Mouse (Mus musculus): ENCODE data around the gene Tmem240. TPM values are rescaled to one million over a fixed set of nuclear protein-coding genes. Genes with fewer than 3 reads are reported as not detected.

The Tmem240 gene
- polyA plus RNA-seq, 1 experiment: not detected

- no peak for TF ChIP-seq POLR2A (IDR thresholded peaks at IDR 0.05; ENCODE audit: insufficient read depth, low read depth, low read length)
- TF ChIP-seq CTCF (IDR thresholded peaks at IDR 0.05; ENCODE audit: insufficient read depth, low read depth, low read length): no peak
- H3K27ac ChIP-seq (ENCODE audit: insufficient read depth, low read depth, low read length): no peak overlapping the region
These were observed 26.9 kb downstream of the Tmem240 start for GRCm38 (mm10) chr4:155761356-155762099.

GRCm38 (mm10) chr4:155762357-155762756, 27.8 kb downstream of the Tmem240 start:
- TF ChIP-seq POLR2A (IDR thresholded peaks at IDR 0.05; ENCODE audit: insufficient read depth, low read depth, low read length): no peak
- 81% methylated on average over 3 of the region's 3 CpGs for WGBS

More at GRCm38 (mm10) chr4:155761356-155762099, 26.9 kb downstream of the Tmem240 start:
- Histone ChIP-seq H3K4me3 (ENCODE audit: insufficient read depth, low read depth, low read length) (peak overlapping the region; percentile 61), H3K4me1 (ENCODE audit: control insufficient read depth, insufficient read depth, low read length) (peaks cover 11% of the 10 kb centered on the region)
- WGBS: under 1% methylated on average over 28 of the region's 28 CpGs

GRCm38 (mm10) chr4:155769496-155769879, 34.9 kb downstream of the Tmem240 start:
- WGBS: 58% methylated on average over 5 of the region's 5 CpGs
- H3K4me3 ChIP-seq (ENCODE audit: insufficient read depth, low read depth, low read length): peak overlapping the region; percentile 61
- H3K4me1 ChIP-seq (ENCODE audit: control insufficient read depth, insufficient read depth, low read length): peaks cover 17% of the 10 kb centered on the region
- no peak for TF ChIP-seq POLR2A (IDR thresholded peaks at IDR 0.05; ENCODE audit: insufficient read depth, low read depth, low read length)
- no peak for TF ChIP-seq CTCF (IDR thresholded peaks at IDR 0.05; ENCODE audit: insufficient read depth, low read depth, low read length)
- 0 out of 2 replicates have a peak overlapping the region, but pooled peaks have one; percentile 64 for H3K27ac ChIP-seq (ENCODE audit: insufficient read depth, low read depth, low read length)

More at GRCm38 (mm10) chr4:155762357-155762756, 27.8 kb downstream of the Tmem240 start:
- Histone ChIP-seq H3K4me3 (ENCODE audit: insufficient read depth, low read depth, low read length) (no peak overlapping the region), H3K27ac (ENCODE audit: insufficient read depth, low read depth, low read length) (no peak overlapping the region), H3K4me1 (ENCODE audit: control insufficient read depth, insufficient read depth, low read length) (peaks cover 10% of the 10 kb centered on the region)

GRCm38 (mm10) chr4:155769880-155770512, 35.4 kb downstream of the Tmem240 start:
- under 1% methylated on average over 39 of the region's 39 CpGs for WGBS

GRCm38 (mm10) chr4:155770626-155771025, 36.0 kb downstream of the Tmem240 start:
- H3K4me1 ChIP-seq (ENCODE audit: control insufficient read depth, insufficient read depth, low read length): peaks cover 28% of the 10 kb centered on the region
- TF ChIP-seq CTCF (IDR thresholded peaks at IDR 0.05; ENCODE audit: insufficient read depth, low read depth, low read length) (no peak), POLR2A (IDR thresholded peaks at IDR 0.05; ENCODE audit: insufficient read depth, low read depth, low read length) (no peak)
- H3K4me3 ChIP-seq (ENCODE audit: insufficient read depth, low read depth, low read length): peak overlapping the region; percentile 61
- no peak overlapping the region for H3K27ac ChIP-seq (ENCODE audit: insufficient read depth, low read depth, low read length)
- 40% methylated on average over 24 of the region's 24 CpGs for WGBS

More at GRCm38 (mm10) chr4:155769880-155770512, 35.4 kb downstream of the Tmem240 start:
- TF ChIP-seq POLR2A (IDR thresholded peaks at IDR 0.05; ENCODE audit: insufficient read depth, low read depth, low read length): 0 out of 2 replicates have a peak, but pooled peaks have one; percentile 33
- TF ChIP-seq CTCF (IDR thresholded peaks at IDR 0.05; ENCODE audit: insufficient read depth, low read depth, low read length): peak; percentile 98
- H3K4me1 ChIP-seq (ENCODE audit: control insufficient read depth, insufficient read depth, low read length): peaks cover 22% of the 10 kb centered on the region
- peak overlapping the region; percentile 61 for H3K4me3 ChIP-seq (ENCODE audit: insufficient read depth, low read depth, low read length)
- peak overlapping the region; percentile 64 for H3K27ac ChIP-seq (ENCODE audit: insufficient read depth, low read depth, low read length)

- Histone ChIP-seq H3K27ac (ENCODE audit: insufficient read depth, low read depth, low read length) (no peak overlapping the region), H3K4me1 (ENCODE audit: control insufficient read depth, insufficient read depth, low read length) (peaks cover 36% of the 10 kb centered on the region), H3K4me3 (ENCODE audit: insufficient read depth, low read depth, low read length) (no peak overlapping the region)
- no peak for TF ChIP-seq POLR2A (IDR thresholded peaks at IDR 0.05; ENCODE audit: insufficient read depth, low read depth, low read length)
- no peak for TF ChIP-seq CTCF (IDR thresholded peaks at IDR 0.05; ENCODE audit: insufficient read depth, low read depth, low read length)
- 90% methylated on average over 2 of the region's 2 CpGs for WGBS
These were observed 37.1 kb downstream of the Tmem240 start for GRCm38 (mm10) chr4:155771706-155772105.

- H3K27ac ChIP-seq (ENCODE audit: insufficient read depth, low read depth, low read length): no peak overlapping the region
- no peak for TF ChIP-seq POLR2A (IDR thresholded peaks at IDR 0.05; ENCODE audit: insufficient read depth, low read depth, low read length)
- TF ChIP-seq CTCF (IDR thresholded peaks at IDR 0.05; ENCODE audit: insufficient read depth, low read depth, low read length): no peak
- 90% methylated on average over 13 of the region's 13 CpGs for WGBS
- H3K4me3 ChIP-seq (ENCODE audit: insufficient read depth, low read depth, low read length): no peak overlapping the region
- H3K4me1 ChIP-seq (ENCODE audit: control insufficient read depth, insufficient read depth, low read length): peaks cover 41% of the 10 kb centered on the region
These were observed 38.2 kb downstream of the Tmem240 start for GRCm38 (mm10) chr4:155772786-155773185.

- Histone ChIP-seq H3K4me1 (ENCODE audit: control insufficient read depth, insufficient read depth, low read length) (peaks cover 41% of the 10 kb centered on the region), H3K27ac (ENCODE audit: insufficient read depth, low read depth, low read length) (no peak overlapping the region), H3K4me3 (ENCODE audit: insufficient read depth, low read depth, low read length) (0 out of 2 replicates have a peak overlapping the region, but pooled peaks have one; percentile 15)
- 41% methylated on average over 5 of the region's 5 CpGs for WGBS
- TF ChIP-seq POLR2A (IDR thresholded peaks at IDR 0.05; ENCODE audit: insufficient read depth, low read depth, low read length) (no peak), CTCF (IDR thresholded peaks at IDR 0.05; ENCODE audit: insufficient read depth, low read depth, low read length) (no peak)
These were observed 38.9 kb downstream of the Tmem240 start for GRCm38 (mm10) chr4:155773335-155774078.

Data from olfactory bulb, adult 2 months (tissue).